Mouse (Mus musculus): ENCODE measurements around the gene Rtp3.
A peak's percentile ranks its signal among the peaks of the same experiment; 100 is the strongest.

Rtp3 gene

DNA sequence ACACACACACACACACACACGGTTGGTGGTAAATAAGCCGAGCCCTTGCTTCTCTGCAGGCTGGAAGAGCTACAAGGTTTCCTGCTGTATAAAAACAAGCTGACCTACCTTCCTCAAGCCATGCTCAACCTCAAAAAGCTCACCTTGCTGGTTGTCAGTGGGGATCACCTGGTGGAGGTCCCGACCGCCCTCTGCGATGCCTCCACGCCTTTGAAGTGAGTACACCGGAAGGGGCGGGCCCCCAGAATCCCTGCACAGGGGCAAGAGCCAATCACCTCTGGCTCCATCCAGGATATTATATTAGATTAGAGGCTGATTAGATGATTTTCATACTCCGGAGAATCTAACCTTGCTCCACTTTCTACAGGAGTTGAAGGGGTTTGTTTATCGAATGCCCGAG is 11.0 kb downstream of the Rtp3 start:
- no peak for DNase-seq (ENCODE audit: low spot score)

DNA sequence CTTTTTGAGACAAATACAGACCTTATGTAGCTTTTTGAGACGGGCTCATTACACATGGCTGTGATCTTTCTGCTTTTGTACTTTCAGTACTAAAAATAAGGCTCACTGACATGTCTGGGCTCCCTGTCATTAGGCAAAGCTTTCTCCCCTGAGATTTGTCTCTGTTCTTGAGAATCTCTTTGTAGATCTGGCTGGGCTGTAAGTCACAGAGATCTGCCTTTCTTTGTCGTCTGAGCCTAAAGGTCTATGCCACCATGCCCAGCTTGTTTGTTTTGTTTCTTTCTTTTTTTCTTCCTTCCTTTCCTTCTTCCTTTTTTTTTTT is 24.5 kb downstream of the Rtp3 start:
- no peak for DNase-seq (ENCODE audit: low spot score)

DNA sequence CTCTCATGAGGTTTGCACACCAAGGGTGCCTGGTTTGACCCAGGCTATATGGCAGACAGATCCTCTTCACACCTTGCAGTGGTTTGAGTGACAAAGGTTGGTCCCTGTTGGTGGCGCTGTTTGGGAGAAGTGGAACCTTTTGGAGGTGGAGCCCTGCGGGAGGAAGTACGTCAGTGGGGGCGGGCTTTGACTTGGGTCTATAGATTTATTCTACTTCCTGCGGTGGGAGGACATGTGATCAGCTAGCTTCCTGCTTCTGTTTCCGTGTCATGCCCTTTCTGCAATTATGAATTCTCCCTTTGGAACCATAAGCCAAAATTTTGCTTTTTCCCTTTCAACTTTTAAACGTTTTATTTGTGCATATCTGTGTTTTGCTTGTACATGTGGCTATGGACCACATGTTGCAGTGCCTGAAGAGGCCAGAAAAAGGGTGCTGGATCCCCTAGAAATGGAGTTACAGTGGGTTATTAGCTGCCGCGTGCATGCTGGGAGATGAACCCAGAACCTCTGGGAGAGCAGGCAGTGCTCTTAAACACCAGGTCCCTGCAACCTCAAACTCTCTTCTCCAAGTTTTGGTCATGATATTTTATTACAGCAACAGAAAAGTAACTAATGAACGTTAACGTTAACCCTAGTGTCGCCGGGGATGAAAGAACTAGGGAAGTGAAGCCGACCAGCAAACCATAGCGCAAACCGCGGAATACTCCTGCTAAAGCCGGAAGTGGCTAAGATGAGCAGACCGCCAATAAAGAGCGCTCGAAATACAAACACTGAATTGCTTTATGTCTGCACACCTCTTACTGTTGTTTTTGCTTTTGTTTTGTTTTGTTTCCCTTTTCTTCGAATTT is 25.1 kb downstream of the Rtp3 start:
- DNase-seq (ENCODE audit: low spot score) = peak; percentile 30

DNA sequence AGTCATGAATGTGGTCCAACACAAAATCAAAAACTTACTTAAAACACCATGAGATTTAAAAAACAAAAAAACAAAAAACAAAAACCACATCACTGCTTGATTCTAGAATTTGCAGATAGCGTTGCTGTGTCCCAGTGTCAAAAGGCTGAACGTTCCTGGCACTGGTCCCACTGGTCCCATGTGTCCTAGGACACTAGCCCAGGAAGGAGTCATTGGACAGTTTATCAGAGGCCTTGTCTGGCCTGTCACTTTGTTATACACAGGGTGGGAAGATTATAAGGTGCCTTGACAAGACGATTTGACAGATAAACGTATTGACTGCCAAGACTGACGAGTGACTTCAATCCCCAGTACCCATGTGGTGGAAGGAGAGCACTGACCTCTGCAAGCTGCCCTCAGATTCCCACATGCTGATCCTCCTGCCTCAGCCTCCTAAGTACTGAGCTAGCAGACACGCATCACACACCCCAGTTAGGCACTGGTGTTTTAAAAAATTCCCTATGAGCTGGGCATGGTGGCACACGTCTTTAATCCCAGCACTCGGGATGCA is 26.7 kb downstream of the Rtp3 start:
- no peak for DNase-seq (ENCODE audit: low spot score)

DNA sequence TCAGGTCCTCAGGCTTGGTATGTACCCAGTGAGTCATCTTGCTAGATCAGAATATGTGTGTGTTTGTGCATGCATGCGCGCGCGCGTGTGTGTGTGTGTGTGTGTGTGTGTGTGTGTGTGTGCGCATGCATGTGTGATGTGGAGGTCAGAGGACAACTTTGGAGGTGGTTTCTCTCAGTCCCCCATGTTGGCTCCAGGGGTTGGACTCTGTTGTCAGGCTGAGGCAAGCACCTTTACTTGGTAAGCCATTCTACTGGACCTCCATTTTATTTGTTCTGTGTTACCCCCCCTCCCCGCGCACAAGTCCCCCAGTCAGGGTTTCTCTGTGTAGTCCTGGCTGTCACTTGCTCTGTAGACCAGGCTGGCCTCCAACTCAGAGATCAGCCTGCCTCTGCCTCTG is 29.0 kb downstream of the Rtp3 start:
- no peak for DNase-seq (ENCODE audit: low spot score)

DNA sequence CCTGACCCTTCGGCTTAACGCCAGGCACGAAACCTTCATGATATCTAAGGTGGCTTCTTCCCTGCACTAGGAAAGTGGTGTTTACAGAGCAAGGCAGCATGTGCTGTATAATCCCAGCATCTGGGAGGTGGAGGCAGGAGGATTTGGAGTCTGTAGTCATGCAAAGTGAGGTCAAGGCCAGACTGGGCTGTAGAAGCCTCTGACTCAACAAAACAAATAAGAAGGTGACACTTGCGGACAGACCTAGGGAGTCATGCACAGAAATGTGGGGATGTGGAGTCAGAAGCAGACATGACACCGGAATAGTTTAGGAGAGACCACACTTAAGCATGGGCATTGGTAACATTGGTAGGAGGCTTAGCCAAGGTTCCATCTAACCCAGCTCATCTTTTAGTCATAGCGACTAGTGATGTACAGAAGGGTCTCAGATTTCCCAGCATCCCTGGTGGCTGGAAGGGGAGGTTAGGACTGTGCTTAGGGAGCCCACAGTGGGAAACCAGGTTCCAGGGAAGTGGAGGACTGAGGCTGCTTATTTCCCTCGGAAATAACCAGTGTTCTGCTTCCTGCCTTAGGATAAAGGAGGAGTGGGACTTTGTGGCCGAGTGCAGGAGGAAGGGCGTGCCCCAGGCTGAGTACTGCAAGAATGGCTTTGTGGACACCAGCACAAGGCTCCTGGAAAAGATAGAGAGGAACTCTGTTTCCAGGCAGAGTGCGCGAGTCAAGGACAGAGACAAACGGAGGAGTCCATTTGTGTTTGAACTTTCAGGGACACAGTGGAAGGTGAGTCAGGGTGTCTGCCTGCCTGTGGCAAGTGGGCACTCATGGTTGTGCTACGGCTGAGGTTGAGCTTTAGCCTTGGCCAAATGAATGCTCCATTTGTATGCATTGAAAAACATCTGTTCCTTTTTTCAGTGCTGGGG is 29.9 kb downstream of the Rtp3 start:
- DNase-seq (ENCODE audit: low spot score) = no peak

DNA sequence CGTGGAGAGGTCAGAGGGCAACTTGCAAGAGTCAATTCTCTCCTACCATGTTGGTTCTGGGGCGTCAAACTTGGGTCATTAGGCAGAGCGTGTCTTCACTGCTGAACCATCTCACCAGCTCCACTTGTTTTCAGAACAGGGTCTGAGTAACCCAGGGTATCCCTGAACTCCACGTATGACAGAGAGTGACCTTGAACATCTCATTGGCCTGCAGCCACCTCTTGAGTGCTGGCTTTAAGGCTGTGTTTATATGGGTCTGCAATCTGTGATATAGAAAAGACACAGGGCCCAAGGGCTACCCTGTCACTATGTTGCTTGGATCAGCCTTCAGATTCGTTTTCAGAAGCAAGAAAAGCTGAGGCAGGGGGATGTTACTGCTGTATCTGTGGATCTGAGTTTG is 30.7 kb downstream of the Rtp3 start:
- DNase-seq (ENCODE audit: low spot score) = no peak

DNA sequence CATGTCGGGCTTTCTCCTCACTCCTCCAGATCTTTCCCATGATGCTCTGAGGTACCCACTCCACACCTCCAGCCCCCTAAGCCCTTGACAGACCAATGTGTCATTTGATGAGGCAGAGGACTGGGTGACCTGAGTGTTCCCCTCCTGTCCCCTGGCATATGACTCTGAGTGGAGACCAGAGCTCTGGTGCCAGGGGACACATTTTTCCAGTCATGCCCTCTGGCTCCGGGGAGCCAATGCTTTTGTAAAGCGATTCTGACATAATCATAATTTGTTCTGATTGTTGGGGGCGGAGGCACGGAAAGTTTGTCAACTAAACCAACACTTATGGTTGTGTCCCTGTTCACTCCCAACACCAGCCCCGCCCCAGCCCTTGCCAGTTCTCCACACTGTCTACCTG is 34.4 kb downstream of the Rtp3 start:
- DNase-seq (ENCODE audit: low spot score) = no peak

DNA sequence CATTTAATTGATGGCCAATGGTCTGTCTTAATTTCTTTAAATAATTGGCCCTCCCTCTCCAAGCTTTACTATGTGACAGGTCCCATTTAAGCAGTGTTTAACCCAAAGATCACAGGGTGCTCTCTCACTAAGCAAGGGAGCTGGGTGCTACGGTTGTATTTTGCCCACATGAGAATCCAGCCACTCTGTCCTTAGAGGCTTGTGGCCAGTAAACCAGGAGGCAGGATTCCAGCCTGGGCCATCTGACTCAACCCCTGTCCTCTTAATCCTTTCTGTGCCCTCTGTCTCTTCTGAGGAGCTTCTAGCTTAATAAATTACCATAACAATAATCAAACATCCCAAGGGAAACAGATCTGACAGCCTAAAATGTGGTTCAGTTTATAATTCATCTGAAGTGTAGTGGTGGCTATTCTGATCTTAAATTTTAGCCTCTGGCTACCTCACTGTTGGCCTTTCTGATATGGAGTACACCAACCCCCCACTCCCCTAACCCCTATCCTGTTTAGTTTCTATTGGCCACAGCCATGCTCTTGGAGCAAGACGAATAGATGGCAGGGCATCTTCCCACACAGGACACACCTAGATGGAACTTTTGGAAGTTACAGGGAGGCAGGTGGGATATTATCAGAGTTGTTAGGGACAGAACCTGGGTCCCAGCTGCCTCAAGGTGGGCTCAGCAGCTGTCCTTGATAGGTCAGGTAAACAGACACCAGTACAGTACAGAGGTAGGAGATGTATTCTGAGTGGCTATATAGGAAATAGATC is 35.5 kb downstream of the Rtp3 start:
- DNase-seq (ENCODE audit: low spot score) = no peak

DNA sequence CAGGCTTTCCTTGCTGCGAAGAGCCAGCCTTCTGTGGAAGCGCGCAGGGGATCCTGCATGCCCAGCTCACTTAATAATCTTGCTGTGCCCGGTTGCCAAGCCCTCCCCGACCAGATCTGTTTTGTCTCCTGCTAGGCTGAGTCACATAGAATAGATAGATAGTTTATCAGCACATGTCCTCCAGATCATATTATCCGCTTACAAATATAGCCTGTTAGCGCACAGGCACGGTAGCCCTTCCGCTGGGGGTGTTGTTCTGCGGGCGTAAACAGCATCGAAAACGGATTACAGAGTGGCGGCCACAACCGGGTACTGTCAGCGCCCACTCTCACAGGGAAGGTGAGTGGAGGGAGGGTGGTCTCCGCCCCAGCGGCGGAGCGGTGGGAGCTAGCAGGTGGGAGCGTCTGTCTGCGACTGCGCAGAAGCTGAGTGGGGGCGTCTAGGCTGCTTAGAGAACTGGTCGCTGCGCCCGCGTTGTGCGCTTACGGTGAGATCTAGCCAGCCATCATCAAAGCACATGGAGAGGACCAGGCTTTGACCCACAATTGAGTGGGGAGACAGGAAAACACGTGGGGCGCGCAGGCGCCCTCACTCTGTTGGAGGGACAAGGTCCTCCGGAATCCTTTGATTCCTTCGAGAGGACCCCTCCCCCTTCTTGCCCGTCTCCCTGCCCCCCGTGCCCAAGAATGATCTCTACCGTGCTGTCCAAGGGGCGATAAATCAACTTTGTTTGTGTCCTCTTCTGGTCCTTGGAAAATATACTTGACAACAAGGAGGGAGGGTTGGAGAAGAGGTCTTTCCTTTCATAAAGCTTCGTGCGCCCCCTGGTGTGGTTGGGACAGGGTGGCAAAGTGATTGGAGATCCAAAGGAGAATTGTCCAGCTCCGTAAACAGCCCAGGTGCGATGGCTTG is 36.6 kb downstream of the Rtp3 start:
- peak; percentile 57 for DNase-seq (ENCODE audit: low spot score)

DNA sequence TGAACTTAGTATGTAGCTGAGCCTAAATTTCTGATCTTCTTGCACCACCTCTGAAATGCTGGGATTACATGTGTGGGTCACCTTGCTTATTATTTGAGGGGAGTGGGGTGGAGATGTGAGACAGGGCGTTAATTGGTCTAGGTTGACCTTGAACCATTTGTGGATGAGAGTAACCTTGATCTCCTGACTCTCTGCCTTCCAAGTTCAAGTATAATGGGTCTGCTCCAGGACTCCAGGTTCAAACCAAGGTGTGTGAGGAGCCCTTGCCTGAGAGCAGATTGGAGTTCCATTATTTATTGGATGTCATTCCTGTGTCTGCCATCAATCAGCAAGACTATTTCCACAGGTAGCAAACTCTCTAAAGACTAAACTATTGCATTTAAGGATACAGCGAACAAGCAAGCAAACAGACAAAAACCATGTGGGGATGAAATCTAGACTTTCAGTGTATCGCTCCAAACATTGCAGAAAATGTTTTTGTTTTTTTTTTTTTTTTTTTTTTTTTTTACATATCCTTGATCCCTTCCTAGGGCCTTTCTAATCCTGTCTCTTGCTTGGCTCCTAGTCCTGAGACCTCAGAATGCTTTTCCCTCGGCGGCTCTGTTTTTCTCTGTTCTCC is 37.3 kb downstream of the Rtp3 start:
- DNase-seq (ENCODE audit: low spot score) = no peak

DNA sequence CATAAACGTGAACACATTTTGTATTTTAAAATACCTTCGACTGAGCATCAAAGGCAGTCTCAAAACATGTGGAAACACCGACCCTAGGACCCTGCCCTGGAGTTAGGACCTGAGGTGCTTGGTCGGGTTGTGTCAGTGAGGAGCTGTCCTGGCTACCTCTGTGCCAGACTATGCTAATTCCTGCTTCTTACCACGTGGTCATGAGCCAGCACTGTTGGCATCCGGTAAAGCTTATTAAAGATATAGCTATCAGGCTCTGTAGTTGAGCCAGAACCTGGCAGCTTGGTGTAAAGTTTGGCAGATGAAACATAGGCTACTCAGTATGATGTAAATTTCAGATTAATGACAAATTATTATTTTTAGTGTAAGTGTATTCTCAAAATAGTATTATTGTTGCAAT is 38.0 kb downstream of the Rtp3 start:
- DNase-seq (ENCODE audit: low spot score) = no peak

DNA sequence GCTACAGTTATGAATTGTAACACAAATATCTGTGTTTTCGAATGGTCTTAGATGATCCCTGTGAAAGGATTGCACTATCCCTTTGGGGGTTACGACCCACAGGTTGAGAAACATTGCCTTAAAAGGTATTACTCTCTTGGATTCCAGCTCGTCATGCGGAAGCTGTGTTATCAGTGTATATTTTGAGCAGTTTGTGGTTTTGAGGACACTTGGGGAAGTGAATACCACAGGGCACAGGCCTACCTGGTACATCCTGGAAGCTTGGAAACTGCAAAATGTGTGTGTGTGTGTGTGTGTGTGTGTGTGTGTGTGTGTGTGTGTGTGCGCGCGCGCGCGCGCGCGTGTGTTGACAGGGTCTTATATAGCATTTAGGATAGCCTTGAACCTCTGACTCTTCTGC is 38.5 kb downstream of the Rtp3 start:
- no peak for DNase-seq (ENCODE audit: low spot score)

DNA sequence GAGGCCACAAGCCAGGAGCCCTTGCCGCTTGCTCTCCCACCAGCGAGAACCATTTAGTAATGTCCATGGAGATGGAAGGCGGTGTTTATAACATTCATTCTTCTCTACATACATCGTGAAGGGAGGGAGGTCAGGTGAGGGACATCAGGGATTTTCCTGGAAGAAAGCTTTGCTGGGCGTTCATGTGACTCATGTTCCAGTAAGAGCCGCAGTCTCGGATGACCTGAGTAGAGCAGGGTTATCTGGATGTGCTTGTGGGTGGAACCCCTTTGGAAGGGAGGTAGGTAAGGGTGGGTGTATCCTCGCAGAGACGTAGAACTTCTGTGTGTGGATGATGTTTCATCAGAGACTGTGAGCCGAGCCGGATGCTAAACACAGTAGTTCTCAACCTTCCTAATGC is 39.0 kb downstream of the Rtp3 start, which contains the start of gene Lrrc2:
TSS of gene Lrrc2 (plus strand) at position 149 of the 400 bp plus-strand sequence.
- DNase-seq (ENCODE audit: low spot score) = no peak

DNA sequence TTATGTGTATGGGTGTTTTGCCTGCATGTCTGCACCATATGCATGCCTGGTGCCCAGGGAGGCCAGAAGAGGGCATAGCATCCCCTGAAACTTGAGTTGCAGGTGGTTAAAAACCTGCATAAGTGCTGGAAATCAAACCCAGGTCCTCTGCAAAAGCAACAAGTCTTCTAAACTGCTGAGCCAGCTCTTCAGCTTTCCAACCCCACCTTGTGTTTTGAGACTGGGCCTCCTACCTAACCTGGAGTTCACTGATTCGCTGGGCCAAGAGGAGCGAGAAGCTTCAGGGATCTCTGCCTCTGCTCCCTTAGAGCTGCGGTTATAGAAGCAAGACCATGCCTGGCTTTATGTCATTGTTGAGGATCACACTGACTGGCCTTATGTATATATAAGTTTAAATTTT is 40.3 kb downstream of the Rtp3 start:
- no peak for DNase-seq (ENCODE audit: low spot score)

DNA sequence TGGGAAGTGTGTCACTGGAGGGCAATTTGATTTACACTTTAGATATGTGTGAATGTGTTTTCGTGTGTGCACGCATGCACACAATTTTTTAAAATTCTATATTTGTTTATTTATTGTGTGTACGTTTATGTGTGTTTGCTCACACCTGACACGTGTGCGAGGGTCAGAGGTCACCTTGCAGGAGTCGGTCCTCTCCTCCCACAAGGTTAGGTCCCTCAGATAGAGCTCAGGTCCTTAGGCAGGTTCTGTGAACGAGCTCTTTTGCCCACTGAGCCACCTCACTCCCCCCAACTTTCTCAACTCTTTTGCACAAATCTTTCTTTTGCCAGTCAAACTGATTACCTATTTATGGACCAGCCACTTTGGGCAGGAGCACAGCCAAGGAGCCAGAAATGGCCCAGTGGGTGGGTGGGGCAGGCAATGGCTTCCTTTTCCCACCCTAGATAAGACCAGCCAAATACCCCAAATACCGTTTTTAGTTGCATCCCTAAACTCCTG is 41.5 kb downstream of the Rtp3 start:
- DNase-seq (ENCODE audit: low spot score) = no peak

DNA sequence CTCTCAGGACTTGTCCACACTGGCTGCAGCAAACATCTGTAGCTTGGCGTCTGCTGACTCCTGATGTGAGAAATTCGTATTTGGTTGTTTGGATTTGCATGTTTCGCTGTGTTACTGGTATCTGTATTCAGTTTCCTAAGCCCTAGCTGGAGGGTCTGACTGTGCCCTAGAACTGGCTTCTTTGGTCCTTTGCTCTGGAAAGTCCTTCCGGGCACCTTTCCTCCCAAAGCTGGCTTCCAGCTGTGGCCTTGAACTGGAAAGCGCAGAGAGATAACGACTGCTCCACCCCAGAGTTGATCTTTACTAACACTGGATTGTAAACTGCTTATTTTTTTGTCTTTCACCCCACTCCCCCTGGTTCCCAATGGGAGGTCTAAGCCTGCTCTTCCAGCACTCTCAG is 42.5 kb downstream of the Rtp3 start:
- no peak for DNase-seq (ENCODE audit: low spot score)

DNA sequence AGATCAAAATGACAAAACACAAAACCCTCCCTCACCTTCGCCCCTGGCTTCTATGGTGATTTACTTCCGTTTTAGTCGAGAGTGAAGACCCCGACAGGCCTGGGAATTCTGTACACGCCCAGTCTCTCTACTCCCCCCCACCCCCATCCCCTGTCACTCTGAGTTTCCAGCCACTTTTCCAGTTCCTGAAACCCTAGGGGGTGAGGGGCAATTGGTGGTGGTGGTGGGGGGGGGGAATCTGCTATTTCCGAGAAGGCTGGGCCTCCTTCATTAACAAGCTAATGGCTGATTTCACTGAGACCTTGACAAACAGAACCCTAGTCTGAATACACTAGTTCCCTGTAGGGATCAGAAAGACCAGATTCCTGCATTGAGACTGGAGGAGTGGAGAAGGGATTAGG is 43.1 kb downstream of the Rtp3 start:
- DNase-seq (ENCODE audit: low spot score) = no peak

DNA sequence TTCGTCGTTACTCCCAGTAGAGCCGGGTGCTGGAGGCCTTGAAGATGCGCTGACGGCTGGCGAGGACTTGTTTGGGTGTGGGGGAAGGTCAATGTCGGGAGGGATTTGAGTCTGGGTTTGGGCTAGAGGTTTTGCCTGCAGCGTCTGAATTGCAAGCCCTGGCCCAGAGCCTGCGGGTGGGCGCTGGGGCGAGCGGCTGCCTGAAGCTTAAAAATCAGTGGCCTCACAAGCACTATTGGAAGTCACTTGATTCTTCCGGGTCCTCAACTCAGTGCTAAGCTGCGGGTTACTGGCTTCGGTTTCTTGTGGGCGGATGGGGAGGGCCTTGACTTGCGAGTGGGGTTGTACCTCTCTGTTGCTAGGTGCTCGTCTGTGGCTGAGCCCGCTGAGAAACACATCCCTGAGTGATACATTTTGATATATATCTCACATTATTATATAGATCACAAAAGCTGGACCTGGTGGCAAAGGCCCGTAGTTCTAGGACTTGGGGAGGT is 43.8 kb downstream of the Rtp3 start:
- DNase-seq (ENCODE audit: low spot score) = peak; percentile 86

DNA sequence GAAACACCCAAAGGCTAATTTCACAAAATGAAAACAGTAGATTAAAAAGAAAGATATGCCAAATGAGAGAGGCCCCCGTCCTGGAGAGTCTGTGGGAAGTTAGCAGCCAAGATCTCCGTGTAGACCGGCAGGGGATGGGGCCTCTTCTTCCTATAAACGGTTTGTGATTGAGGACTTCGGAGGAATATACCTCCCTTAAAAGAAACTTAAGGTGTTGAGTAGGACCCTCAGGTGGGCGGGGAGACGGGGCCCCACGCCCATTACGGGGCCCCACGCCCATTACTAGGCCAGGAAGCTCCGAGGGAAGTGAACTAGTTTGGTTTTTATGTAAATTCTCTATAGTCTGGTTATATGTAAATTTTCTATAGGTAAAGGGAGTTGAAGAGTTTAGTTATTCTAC is 44.5 kb downstream of the Rtp3 start, which contains the start of gene Tdgf1:
TSS of gene Tdgf1 (minus strand) at position 233 of the 400 bp plus-strand sequence.
- DNase-seq (ENCODE audit: low spot score) = no peak
